Mouse (Mus musculus) cerebellum, adult 8-10 months (tissue): ENCODE measurements around the gene Efcab1.
"Not testable (repeated sequence)": the region's sequence is repeated elsewhere in the genome, so short reads cannot be mapped to it uniquely, and the experiment has no call there.

Source experiments
- DNase-seq: peaks from one replicate; pipeline ENCODE4 v3.0.0; 2022

The Efcab1 gene

DNA sequence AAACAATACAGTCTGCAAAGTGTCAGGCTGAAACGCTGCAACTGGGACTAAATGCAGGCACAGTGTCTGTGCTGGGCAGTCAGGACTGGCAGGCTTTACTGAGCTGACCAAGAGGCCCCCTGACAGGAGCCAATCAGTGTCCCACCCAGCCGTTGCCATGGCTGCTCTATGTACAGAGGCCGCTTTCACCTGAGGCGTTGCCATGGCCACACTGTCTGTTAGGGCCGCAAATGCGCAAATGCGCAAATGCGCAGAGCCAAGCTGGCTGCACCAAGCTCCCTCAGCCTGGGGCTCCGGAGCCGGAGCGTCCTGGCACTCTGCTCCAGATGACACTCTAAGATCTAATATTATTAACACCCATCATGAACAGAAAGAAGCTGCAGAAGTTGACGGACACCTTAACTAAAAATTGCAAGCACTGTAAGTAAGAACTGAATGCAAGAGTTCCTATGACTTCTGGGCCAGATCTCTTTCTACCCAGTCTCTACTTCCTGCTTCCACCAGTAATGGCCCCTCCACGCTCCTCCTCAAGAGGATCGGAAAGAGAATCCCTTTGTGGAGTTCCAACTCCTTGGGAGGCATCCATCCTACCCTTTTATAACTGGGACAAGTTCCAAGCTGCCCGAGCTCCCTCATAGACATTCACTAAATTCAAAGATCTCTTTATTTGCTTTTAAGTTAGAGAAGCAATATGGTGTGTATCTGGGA is at the start of gene Efcab1:
TSS of gene Efcab1 (plus strand) at position 214 of the 708 bp plus-strand sequence.
- DNase-seq, result no peak

GRCm38 (mm10) chr16:14859443-14859842 is 47.0 kb upstream of the Efcab1 start:
- peak; percentile 3 for DNase-seq

DNA sequence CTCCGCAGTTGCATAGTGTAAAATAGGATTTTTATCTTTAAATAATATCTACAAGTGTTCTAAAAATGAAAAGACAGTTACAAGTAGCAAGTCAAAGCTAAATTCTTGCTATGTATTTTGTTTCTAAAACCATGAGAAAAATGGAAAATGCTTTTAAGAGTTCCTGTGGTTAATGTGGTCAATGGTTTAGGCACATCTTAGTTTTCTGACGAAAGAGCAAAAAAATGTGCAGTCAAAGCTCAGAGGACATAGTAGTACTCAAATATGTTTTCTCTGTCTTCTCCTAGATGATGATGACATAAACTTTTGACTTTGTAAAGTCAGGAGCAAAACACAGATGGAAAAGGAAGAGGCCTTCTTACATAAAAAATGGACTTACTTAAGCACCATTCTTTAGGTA is 21.5 kb upstream of the Efcab1 start:
- no peak for DNase-seq

GRCm38 (mm10) chr16:14885372-14885771 is 21.0 kb upstream of the Efcab1 start:
- no peak for DNase-seq

GRCm38 (mm10) chr16:14892492-14892891 is 13.9 kb upstream of the Efcab1 start:
- no peak for DNase-seq

DNA sequence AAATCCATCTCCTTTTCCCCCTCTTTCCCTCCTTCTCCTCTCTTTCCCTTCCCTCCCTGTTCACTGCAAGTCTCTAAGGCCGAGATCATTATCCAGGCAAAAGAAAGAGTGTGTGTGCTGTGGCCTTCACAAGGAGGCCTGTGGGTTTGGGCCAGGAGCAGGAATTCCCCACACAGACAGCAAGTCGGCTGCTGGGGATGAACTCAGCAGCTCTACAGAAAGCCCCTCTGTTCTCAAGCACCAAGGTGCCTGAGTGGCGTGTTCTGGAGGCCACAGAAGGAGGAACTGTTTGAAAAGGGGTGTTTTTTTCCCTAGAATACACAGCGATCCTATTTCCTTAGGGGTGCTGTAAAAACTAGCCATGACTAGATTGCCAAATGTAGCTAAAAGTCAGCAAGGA is 12.5 kb upstream of the Efcab1 start:
- no peak for DNase-seq

DNA sequence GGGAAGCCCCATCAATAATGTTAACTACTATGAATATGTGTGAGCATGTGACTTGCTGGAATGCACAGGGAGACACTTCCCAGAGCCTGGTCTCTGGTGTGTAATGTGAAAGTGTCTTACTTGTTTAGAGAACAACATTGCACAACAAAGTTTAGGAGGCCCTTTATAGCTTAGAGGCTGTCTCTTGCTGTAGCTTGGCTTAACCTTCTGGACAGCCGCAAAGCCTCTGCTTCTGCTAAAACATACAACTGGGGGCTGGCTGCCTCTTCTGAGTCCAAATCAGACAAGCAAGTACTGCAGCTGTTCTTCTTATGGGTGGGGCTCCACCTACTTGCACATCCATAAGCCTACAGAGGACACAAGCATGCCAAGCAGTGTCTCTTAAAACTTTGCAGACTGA is 11.7 kb upstream of the Efcab1 start:
- DNase-seq, result no peak

GRCm38 (mm10) chr16:14895543-14895942 is 10.9 kb upstream of the Efcab1 start:
- DNase-seq, result no peak

- DNase-seq, result not testable (repeated sequence)
Measured at GRCm38 (mm10) chr16:14930711-14931110, 24.3 kb downstream of the Efcab1 start.

- not testable (repeated sequence) for DNase-seq
Measured at GRCm38 (mm10) chr16:14936478-14937166, 30.2 kb downstream of the Efcab1 start.

DNA sequence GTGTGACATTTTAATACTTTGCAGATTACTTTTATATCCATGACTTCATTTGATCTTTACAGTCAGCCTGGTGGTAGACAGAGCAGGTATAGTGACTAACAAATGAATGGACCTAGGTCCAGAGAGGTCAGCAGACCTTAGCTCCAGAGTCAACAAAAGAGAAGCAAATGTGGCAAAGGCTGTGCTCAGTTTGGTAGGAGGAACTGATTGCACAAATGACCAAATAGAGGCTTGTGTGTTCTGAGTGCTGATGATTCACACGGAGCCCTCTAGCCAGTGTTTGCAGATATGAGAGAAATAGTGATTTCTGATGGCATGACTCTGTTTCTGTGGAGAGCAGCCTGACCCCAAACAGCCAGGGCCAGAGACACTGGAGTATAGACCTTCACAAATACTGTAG is 33.1 kb downstream of the Efcab1 start:
- no peak for DNase-seq

DNA sequence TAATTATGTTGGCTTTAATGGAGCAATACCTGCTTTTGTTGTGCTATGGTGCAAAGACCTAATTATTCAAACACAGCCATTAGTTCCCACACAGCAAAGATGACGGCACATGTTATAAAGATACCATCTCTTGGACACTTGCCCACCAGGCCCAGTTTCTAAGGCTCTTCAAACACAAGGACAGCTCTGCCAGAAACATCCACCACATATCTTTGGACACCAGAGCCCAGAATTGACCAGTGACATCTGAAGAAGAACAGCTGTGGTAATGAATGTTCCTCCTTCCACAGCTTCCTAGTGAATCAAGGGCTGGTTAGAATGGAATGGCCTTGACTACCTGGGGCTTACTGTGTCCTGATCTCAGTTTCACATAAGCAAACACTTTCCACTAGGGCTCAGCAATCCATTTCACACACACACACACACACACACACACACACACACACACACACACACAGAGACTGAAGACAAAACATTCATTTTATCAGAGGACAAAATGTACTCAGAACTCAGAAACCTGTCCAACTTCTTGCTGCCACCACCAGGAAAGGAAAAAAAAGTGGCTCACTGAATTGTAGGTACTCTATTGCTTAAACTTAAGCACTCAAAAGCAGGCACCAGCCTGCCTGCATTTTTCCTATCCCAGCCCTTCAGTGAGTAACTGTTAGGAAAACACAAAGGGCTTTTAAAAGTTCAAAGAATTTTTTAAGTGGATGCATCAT is 33.7 kb downstream of the Efcab1 start:
- no peak for DNase-seq

DNA sequence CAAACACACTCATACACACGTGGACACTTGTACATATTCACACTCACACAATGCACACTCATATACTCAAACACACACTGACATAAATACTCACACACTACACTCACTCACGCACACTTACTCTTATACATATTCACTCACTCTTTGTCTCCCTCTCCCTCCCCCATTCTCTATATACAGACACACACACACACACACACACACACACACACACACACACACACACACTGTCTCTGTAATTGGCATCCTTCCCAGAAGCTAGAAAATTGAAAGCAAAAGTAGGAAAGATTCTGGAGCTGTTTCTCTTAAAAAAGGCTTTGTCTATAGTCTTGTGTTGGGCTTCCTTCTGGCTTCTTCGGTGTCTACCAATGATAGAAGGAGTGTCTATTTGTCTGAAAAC is 34.5 kb downstream of the Efcab1 start:
- no peak for DNase-seq

GRCm38 (mm10) chr16:14943530-14943929 is 37.1 kb downstream of the Efcab1 start:
- DNase-seq, result no peak

GRCm38 (mm10) chr16:14947561-14947960 is 41.2 kb downstream of the Efcab1 start:
- not testable (repeated sequence) for DNase-seq

GRCm38 (mm10) chr16:14951894-14952293 is 45.5 kb downstream of the Efcab1 start:
- no peak for DNase-seq

- DNase-seq, result no peak
Measured at GRCm38 (mm10) chr16:14959743-14960142, 53.3 kb downstream of the Efcab1 start.

DNA sequence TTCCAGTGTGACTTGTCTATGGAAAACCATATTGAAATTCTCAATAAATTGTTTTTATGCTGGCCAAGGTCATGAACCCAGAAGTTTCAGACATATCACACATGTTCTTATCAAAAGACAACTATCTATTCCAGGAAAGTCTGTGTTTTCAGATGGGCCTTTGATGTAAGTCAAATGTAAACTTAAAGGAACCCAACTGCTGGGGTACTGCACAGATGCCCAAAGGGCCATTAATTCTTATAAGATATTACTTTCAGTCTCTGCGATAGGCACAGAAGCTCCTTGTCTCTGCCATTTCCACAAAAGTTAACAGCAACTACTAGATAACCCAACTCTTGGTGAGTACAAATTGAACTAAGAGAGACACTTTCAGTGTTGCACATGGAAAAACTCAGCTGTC is 67.3 kb downstream of the Efcab1 start:
- DNase-seq, result no peak

DNA sequence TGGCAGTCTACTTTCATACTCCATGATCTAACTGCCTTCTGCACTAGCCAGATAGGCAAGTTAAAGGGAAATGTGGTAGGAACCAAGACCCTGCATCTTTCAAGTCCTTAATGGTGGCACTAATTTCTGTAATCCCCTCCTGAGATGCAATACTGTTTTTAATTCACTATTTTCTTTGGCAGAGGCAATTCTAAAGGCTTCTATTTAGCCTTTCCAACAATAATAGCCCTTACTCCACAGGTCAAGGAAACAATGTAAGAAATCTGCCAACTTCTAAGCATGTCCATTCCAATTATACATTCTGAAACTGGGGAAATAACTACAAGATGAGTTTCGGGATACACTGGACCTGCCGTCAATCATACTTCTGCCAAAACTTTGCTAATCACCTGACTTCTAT is 72.8 kb downstream of the Efcab1 start:
- no peak for DNase-seq

DNA sequence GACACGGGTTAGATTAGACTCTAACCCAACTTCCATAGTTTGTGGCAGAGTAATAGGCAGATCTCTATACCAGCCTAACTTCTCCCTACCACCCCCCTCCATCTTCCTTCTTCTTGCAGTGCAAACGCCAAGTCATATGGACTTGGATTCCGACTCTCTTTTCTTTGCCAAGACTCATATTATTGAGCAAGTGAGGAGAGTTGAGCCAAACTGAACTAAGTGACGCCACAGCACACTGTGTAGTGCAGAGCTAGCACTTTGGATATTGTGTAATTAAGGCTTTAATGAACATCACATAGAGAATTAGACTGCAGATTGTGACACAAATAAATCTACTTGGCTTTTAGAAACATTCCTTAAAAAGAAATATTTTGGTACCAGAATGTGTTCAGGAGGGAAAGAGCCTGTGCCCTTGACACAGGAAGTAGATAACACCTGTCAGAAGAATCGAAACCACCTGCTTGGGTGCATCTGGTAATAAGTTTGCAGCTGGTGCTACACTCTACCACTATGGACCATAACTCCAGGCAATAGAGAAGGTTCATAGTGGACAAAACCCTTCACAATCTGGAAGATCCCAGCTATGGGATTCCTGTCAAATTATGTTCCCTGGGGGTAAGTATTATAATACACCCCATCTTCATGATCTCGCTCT is 83.3 kb downstream of the Efcab1 start:
- no peak for DNase-seq

DNA sequence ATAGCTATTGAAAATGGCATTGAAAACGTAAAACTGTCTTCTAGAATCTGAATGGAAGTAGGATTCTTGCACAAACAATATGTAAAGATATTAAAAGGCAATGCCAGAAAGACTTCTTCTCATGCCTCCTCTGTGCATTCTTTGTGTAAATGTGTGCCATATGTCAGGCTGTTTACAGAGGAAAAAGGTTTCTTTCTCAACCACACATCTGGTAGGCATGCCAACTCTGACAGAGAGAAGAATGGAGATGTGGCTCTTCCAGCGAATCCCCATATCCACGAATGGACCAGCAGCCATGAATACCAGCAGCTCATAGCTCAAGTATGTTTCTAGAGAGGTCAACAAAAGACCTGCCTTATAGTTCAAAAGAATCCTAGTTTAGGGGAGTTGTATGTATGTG is 84.6 kb downstream of the Efcab1 start:
- DNase-seq, result no peak

GRCm38 (mm10) chr16:14992461-14993107 is 86.2 kb downstream of the Efcab1 start:
- DNase-seq, result no peak

DNA sequence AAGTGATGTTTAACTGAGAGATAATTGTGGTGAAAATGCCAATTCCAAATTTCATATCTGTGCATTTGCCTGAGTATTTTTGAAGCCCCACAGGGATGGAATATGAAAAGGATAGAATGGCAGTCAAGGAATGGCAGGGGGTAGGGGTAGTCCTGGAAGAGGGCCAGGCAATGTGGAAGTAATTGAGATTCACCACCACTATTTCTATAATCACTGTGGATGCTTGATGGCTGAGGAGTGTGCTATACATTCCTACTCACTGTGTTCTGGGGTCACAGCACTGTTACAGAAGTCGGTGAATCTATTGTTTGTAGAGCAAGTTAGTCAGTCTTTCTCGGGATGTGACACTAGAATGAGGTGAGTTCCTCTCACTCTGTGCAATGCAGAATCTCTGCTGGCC is 108.3 kb downstream of the Efcab1 start:
- DNase-seq, result no peak
